ENCODE assay signal across 13 mouse cellular contexts in the genomic region with DNA sequence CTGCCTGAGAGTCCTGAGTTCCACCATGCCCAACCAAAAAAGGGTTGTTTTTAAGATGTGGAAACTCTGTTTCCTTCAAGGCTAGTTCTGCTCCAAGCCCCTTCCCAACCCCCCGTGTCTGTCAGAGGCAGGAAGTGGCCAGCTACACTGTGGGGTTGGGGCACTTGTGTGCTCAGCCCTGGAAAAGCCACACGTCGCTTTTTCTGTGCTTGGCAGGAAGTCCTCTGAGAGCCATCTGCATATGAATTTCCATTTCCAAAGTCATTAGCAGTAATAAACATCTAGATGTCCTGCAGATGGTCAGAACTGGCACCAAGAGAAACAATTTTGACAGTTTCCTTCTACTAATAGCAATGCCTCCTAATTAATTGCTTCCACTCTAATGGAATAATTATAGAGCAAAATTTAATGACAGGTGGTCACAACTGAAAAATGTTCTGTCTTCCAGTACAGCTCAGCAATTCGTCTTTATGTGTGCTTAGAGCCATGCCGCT. TPM values are rescaled to one million over a fixed set of nuclear protein-coding genes. Genes with fewer than 3 reads are reported as not detected.
A peak's percentile ranks its signal among the peaks of the same experiment; 100 is the strongest.
DNase-seq lines count a peak whose midpoint lies in the region; ATAC-seq and TF ChIP-seq lines count a peak whose summit lies in the region.
"Had no signal": no experiment of that assay in that cellular context is flagged by ENCODE, and none has a peak within 500 bp of the region (broad histone marks: within the 10 kb centered on the region; RNA-seq: fewer than 3 reads in every experiment).

No protein-coding gene starts in this region.

- no peaks in the 10 kb centered on the region for H3K4me1 ChIP-seq in midbrain, postnatal 0 days (ENCODE audit: insufficient read depth, low read length)
- H3K4me1 ChIP-seq in midbrain, embryonic 16.5 days (ENCODE audit: control insufficient read depth, insufficient read depth, low read length): no peaks in the 10 kb centered on the region
- no peaks in the 10 kb centered on the region for H3K4me1 ChIP-seq in forebrain, postnatal 0 days (ENCODE audit: insufficient read depth)
- H3K4me1 ChIP-seq: hindbrain, embryonic 13.5 days had no signal

- no peak overlapping the region for H3K9ac ChIP-seq in midbrain, postnatal 0 days (replicated peaks; ENCODE audit: low read length, poor library complexity, severe bottlenecking)
- H3K9ac ChIP-seq in midbrain, embryonic 16.5 days (ENCODE audit: low read depth, low read length): no peak overlapping the region
- no peak overlapping the region for H3K9ac ChIP-seq in forebrain, postnatal 0 days
- H3K9ac ChIP-seq: hindbrain, embryonic 13.5 days had no signal

- ATAC-seq in midbrain, postnatal 0 days (ENCODE audit: low FRiP score): no peak
- ATAC-seq in midbrain, embryonic 16.5 days: no peak
- ATAC-seq in forebrain, postnatal 0 days: peak; percentile 51

- H3K9me3 ChIP-seq in midbrain, postnatal 0 days (ENCODE audit: low read length): no peaks in the 10 kb centered on the region
- H3K9me3 ChIP-seq in midbrain, embryonic 16.5 days (replicated peaks; ENCODE audit: control insufficient read depth, low read length, poor library complexity, severe bottlenecking): no peaks in the 10 kb centered on the region
- no peaks in the 10 kb centered on the region for H3K9me3 ChIP-seq in forebrain, postnatal 0 days (ENCODE audit: low read length)
- H3K9me3 ChIP-seq: hindbrain, embryonic 13.5 days; limb, embryonic 10.5 days had no signal

- H3K27ac ChIP-seq in midbrain, postnatal 0 days (ENCODE audit: low read depth, low read length): no peak overlapping the region
- H3K27ac ChIP-seq in midbrain, embryonic 16.5 days (ENCODE audit: low read length): no peak overlapping the region
- no peak overlapping the region for H3K27ac ChIP-seq in forebrain, postnatal 0 days (ENCODE audit: low read depth, low read length)
- no peak overlapping the region for H3K27ac ChIP-seq in left cerebral cortex, adult 2 months
- H3K27ac ChIP-seq: heart, adult 2 months; hindbrain, embryonic 13.5 days; limb, embryonic 10.5 days had no signal

- 83% methylated on average over 5 of the region's 5 CpGs for WGBS in midbrain, postnatal 0 days
- WGBS in midbrain, embryonic 16.5 days: 85% methylated on average over 5 of the region's 5 CpGs
- 44% methylated on average over 5 of the region's 5 CpGs for WGBS in forebrain, postnatal 0 days

- peaks cover 49% of the 10 kb centered on the region for H3K36me3 ChIP-seq in midbrain, postnatal 0 days (ENCODE audit: insufficient read depth, low read length)
- H3K36me3 ChIP-seq in midbrain, embryonic 16.5 days (ENCODE audit: control insufficient read depth, insufficient read depth, low read length): peaks cover 18% of the 10 kb centered on the region
- H3K36me3 ChIP-seq in forebrain, postnatal 0 days (ENCODE audit: insufficient read depth): peaks cover 58% of the 10 kb centered on the region

- no peak for TF ChIP-seq CTCF in midbrain, postnatal 0 days (IDR thresholded peaks at IDR 0.05)
- TF ChIP-seq CTCF in forebrain, postnatal 0 days (IDR thresholded peaks at IDR 0.05; ENCODE audit: low read depth): no peak
- TF ChIP-seq CTCF in left cerebral cortex, adult 2 months (IDR thresholded peaks at IDR 0.05): no peak

- intact Hi-C loops in left cerebral cortex, adult 2 months (cut with DNase I): no loop called here

- H3K4me3 ChIP-seq in midbrain, postnatal 0 days (ENCODE audit: low read depth, low read length): no peak overlapping the region
- no peak overlapping the region for H3K4me3 ChIP-seq in midbrain, embryonic 16.5 days (ENCODE audit: low read depth, low read length)
- no peak overlapping the region for H3K4me3 ChIP-seq in forebrain, postnatal 0 days (ENCODE audit: low read depth, low read length)
- no peak overlapping the region for H3K4me3 ChIP-seq in left cerebral cortex, adult 2 months
- H3K4me3 ChIP-seq: erythroblast, embryonic 14.5 days; heart, adult 2 months; hindbrain, embryonic 13.5 days; limb, embryonic 10.5 days; myocyte had no signal

- DNase-seq in midbrain, postnatal 0 days (ENCODE audit: low spot score): peak; percentile 35
- peak; percentile 23 for DNase-seq in cerebellum, adult 11 months
- peak; percentile 42 for DNase-seq in forebrain, postnatal 0 days
- DNase-seq in thymus, postnatal 4 days: peak; percentile 30
- no peak for DNase-seq in gastrocnemius, postnatal 25 days
- no peak for DNase-seq in left cerebral cortex, adult 2 months (ENCODE audit: extremely low spot score in 1 of 2, low spot score in 2 of 2)
- DNase-seq: kidney, postnatal 25 days had no signal

- no peaks in the 10 kb centered on the region for H3K27me3 ChIP-seq in midbrain, postnatal 0 days (ENCODE audit: insufficient read depth, low read length)
- H3K27me3 ChIP-seq in midbrain, embryonic 16.5 days (ENCODE audit: control insufficient read depth, insufficient read depth, low read depth, low read length): no peaks in the 10 kb centered on the region
- H3K27me3 ChIP-seq in forebrain, postnatal 0 days (ENCODE audit: insufficient read depth, low read length): no peaks in the 10 kb centered on the region
- H3K27me3 ChIP-seq: hindbrain, embryonic 13.5 days had no signal

- no peak overlapping the region for H3K4me2 ChIP-seq in midbrain, postnatal 0 days (ENCODE audit: low read depth, low read length, poor library complexity, severe bottlenecking)
- H3K4me2 ChIP-seq in midbrain, embryonic 16.5 days (ENCODE audit: low read length): no peak overlapping the region
- H3K4me2 ChIP-seq in forebrain, postnatal 0 days (ENCODE audit: low read depth): no peak overlapping the region
- H3K4me2 ChIP-seq: hindbrain, embryonic 13.5 days had no signal

RNA-seq across cellular contexts. Expression of gene Fam120b, which starts 35.1 kb away (rescaled TPM):
- 40.6 TPM in 2 replicates for total RNA-seq in midbrain, postnatal 0 days (2014; rRNA removed)
- polyA plus RNA-seq in midbrain, postnatal 0 days (2015; fragmentation: Nextera tagmentation; extraction: Ambion mirVana): 35.8 and 37.0 TPM in 2 replicates
- 50.0 and 54.3 TPM in 2 replicates for polyA plus RNA-seq in midbrain, embryonic 16.5 days (2015; fragmentation: Nextera tagmentation; extraction: Ambion mirVana)
- total RNA-seq in forebrain, postnatal 0 days (2014; rRNA removed): 41.0 and 43.8 TPM in 2 replicates
- polyA plus RNA-seq in forebrain, postnatal 0 days (2015; fragmentation: Nextera tagmentation; extraction: Ambion mirVana): 29.3 and 36.3 TPM in 2 replicates
- 10 to 100 TPM in 1 of 2 experiments, 1 to 10 TPM in 1; 8.6 to 10.3 TPM for total RNA-seq in gastrocnemius, postnatal 25 days (2021)
- 10 to 100 TPM; 45.3 to 46.1 TPM for total RNA-seq in left cerebral cortex, adult 2 months (2021)

RNA-seq across cellular contexts. Expression of gene Dll1, which starts 54.4 kb away (rescaled TPM):
- total RNA-seq in midbrain, postnatal 0 days (2014; rRNA removed): 20.9 and 42.7 TPM in 2 replicates
- polyA plus RNA-seq in midbrain, postnatal 0 days (2015; fragmentation: Nextera tagmentation; extraction: Ambion mirVana): 10.2 and 11.6 TPM in 2 replicates
- polyA plus RNA-seq in midbrain, embryonic 16.5 days (2015; fragmentation: Nextera tagmentation; extraction: Ambion mirVana): 17.8 and 18.5 TPM in 2 replicates
- total RNA-seq in forebrain, postnatal 0 days (2014; rRNA removed): 23.5 and 31.9 TPM in 2 replicates
- 9.9 and 12.3 TPM in 2 replicates for polyA plus RNA-seq in forebrain, postnatal 0 days (2015; fragmentation: Nextera tagmentation; extraction: Ambion mirVana)
- 1 to 10 TPM; 3.4 to 3.8 TPM for total RNA-seq in gastrocnemius, postnatal 25 days (2021)
- total RNA-seq in left cerebral cortex, adult 2 months (2021): 1 to 10 TPM; 4.8 to 7.1 TPM

Comparison
In these comparisons a context has a peak if more than half of its experiments do, and no peak if none do; other contexts are left out.
1. DNase-seq: peak in midbrain, postnatal 0 days (single experiment), cerebellum, adult 11 months (single experiment), forebrain, postnatal 0 days (single experiment) and thymus, postnatal 4 days (single experiment); none in gastrocnemius, postnatal 25 days (single experiment) and left cerebral cortex, adult 2 months (0 of 2).